Mouse (Mus musculus) MEL (cell line): ENCODE measurements around the gene Mepe. TPM values are rescaled to one million over a fixed set of nuclear protein-coding genes. Genes with fewer than 3 reads are reported as not detected.

Experiments used
- DNase-seq: peaks from one replicate; pipeline ENCODE4 v3.0.0; 2011; ENCODE audit warnings: low read depth, low spot score
- H3K27ac ChIP-seq: 2 replicates; pipeline ENCODE4 v1.5.1; 2012; ENCODE audit warnings: low read depth, mild to moderate bottlenecking, control low read depth, low read length, moderate library complexity; ENCODE audit not compliant: control insufficient read depth
- H3K27me3 ChIP-seq, 2 experiments: fragments of 150-350 bp in 1 of 2; sonication (generic) in 1 of 2; 2 replicates each; pipeline ENCODE4 v1.6.1; 2012; ENCODE audit warnings: low read length in 2 of 2, mild to moderate bottlenecking in 2 of 2, improper control_type of control experiment in 1 of 2, moderate library complexity in 1 of 2; ENCODE audit not compliant: insufficient read depth in 2 of 2, control insufficient read depth in 1 of 2
- H3K36me3 ChIP-seq, 2 experiments: 2 replicates each; pipeline ENCODE4 v1.6.1; 2012 to 2014; ENCODE audit warnings: low read length in 2 of 2, improper control_type of control experiment in 1 of 2, inconsistent platforms in 1 of 2, mild to moderate bottlenecking in 1 of 2; ENCODE audit not compliant: insufficient read depth in 2 of 2, control insufficient read depth in 1 of 2
- H3K4me1 ChIP-seq, 2 experiments: fragments of 150-350 bp in 1 of 2; sonication (generic) in 1 of 2; 2 replicates each; pipeline ENCODE4 v1.6.1; 2012; ENCODE audit warnings: low read length in 2 of 2, improper control_type of control experiment in 1 of 2, mild to moderate bottlenecking in 1 of 2; ENCODE audit not compliant: insufficient read depth in 2 of 2, control insufficient read depth in 1 of 2
- H3K4me3 ChIP-seq, 2 experiments: fragments of 150-350 bp in 1 of 2; sonication (generic) in 1 of 2; 2 replicates each; pipeline ENCODE4 v1.5.1; 2012; ENCODE audit warnings: low read depth in 2 of 2, low read length in 2 of 2, mild to moderate bottlenecking in 2 of 2, moderate library complexity in 2 of 2, control low read depth in 1 of 2, improper control_type of control experiment in 1 of 2; ENCODE audit not compliant: control insufficient read depth in 1 of 2, insufficient read depth in 1 of 2
- H3K79me2 ChIP-seq: 2 replicates; pipeline ENCODE4 v1.6.1; 2012; ENCODE audit warnings: mild to moderate bottlenecking, low read length, moderate library complexity; ENCODE audit not compliant: control insufficient read depth, poor library complexity, insufficient read depth
- H3K9ac ChIP-seq: 2 replicates; pipeline ENCODE4 v1.6.1; 2012; ENCODE audit warnings: low read depth, mild to moderate bottlenecking, control low read depth, low read length, moderate library complexity; ENCODE audit not compliant: control insufficient read depth, poor library complexity, severe bottlenecking
- H3K9me3 ChIP-seq: fragments of 150-350 bp; sonication (generic); replicated peaks from 2 replicates; pipeline ENCODE4 v1.6.1; 2012; ENCODE audit warnings: mild to moderate bottlenecking, low read length, improper control_type of control experiment, moderate library complexity; ENCODE audit not compliant: insufficient read depth
- BHLHE40 ChIP-seq: IDR thresholded peaks from 2 replicates; pipeline ENCODE4 v1.6.1; 2012; ENCODE audit warnings: low read depth, mild to moderate bottlenecking, inconsistent platforms, low read length, improper control_type of control experiment, borderline replicate concordance
- CHD2 ChIP-seq: IDR thresholded peaks from 2 replicates; pipeline ENCODE4 v1.6.1; 2011; ENCODE audit warnings: low read length, improper control_type of control experiment
- CTCF ChIP-seq, 3 experiments: IDR thresholded peaks in 2 of 3; conservative IDR thresholded peaks in 1 of 3; 2 replicates each; pipeline ENCODE4 v1.5.1; 2011 to 2012; ENCODE audit warnings: low read length in 3 of 3, low read depth in 2 of 3, mild to moderate bottlenecking in 2 of 3, improper control_type of control experiment in 1 of 3, inconsistent platforms in 1 of 3, mixed read lengths in 1 of 3, moderate library complexity in 1 of 3; ENCODE audit not compliant: control insufficient read depth in 1 of 3, insufficient read depth in 1 of 3, poor library complexity in 1 of 3, severe bottlenecking in 1 of 3
- E2F4 ChIP-seq: IDR thresholded peaks from 2 replicates; pipeline ENCODE4 v1.6.1; 2011; ENCODE audit warnings: low read depth, low read length, improper control_type of control experiment, borderline replicate concordance
- ELF1 ChIP-seq: IDR thresholded peaks from 2 replicates; pipeline ENCODE4 v1.6.1; 2014; ENCODE audit warnings: low read depth, mild to moderate bottlenecking, inconsistent platforms, low read length, improper control_type of control experiment, moderate library complexity
- EP300 ChIP-seq, 2 experiments: IDR thresholded peaks; 2 replicates each; pipeline ENCODE4 v1.6.1; 2011; ENCODE audit warnings: improper control_type of control experiment in 2 of 2, low read length in 2 of 2, low read depth in 1 of 2, mild to moderate bottlenecking in 1 of 2
- GABPA ChIP-seq: IDR thresholded peaks from 2 replicates; pipeline ENCODE4 v1.6.1; 2012; ENCODE audit warnings: low read depth, mild to moderate bottlenecking, inconsistent platforms, low read length, improper control_type of control experiment, moderate library complexity
- GATA1 ChIP-seq: IDR thresholded peaks from 2 replicates; pipeline ENCODE4 v1.6.1; 2011; ENCODE audit warnings: low read depth, low read length, improper control_type of control experiment
- JUND ChIP-seq: IDR thresholded peaks from 2 replicates; pipeline ENCODE4 v1.6.1; 2011; ENCODE audit warnings: low read depth, mild to moderate bottlenecking, improper control_type of control experiment, low read length
- MAFK ChIP-seq: IDR thresholded peaks from 2 replicates; pipeline ENCODE4 v1.6.1; 2011; ENCODE audit warnings: low read depth, mild to moderate bottlenecking, low read length, improper control_type of control experiment, borderline replicate concordance
- MAX ChIP-seq: IDR thresholded peaks from 2 replicates; pipeline ENCODE4 v1.6.1; 2011; ENCODE audit warnings: low read length, improper control_type of control experiment
- MAZ ChIP-seq: IDR thresholded peaks from 2 replicates; pipeline ENCODE4 v1.6.1; 2012; ENCODE audit warnings: low read depth, mild to moderate bottlenecking, inconsistent platforms, low read length, improper control_type of control experiment
- MEF2A ChIP-seq: IDR thresholded peaks from 2 replicates; pipeline ENCODE4 v1.6.1; 2014; ENCODE audit warnings: low read depth, mild to moderate bottlenecking, inconsistent platforms, low read length, improper control_type of control experiment; ENCODE audit not compliant: poor library complexity, insufficient replicate concordance, severe bottlenecking; ENCODE audit errors: extremely low read depth
- MXI1 ChIP-seq: IDR thresholded peaks from 2 replicates; pipeline ENCODE4 v1.6.1; 2011; ENCODE audit warnings: mild to moderate bottlenecking, low read depth, low read length, improper control_type of control experiment
- POLR2A ChIP-seq, 2 experiments: IDR thresholded peaks; 2 replicates each; pipeline ENCODE4 v1.6.1; 2011 to 2012; ENCODE audit warnings: low read length in 2 of 2, mild to moderate bottlenecking in 2 of 2, control low read depth in 1 of 2, improper control_type of control experiment in 1 of 2, low read depth in 1 of 2, moderate library complexity in 1 of 2; ENCODE audit not compliant: control insufficient read depth in 1 of 2, insufficient read depth in 1 of 2, poor library complexity in 1 of 2
- POLR2AphosphoS2 ChIP-seq: IDR thresholded peaks from 2 replicates; pipeline ENCODE4 v1.6.1; 2011; ENCODE audit warnings: low read length, improper control_type of control experiment
- POLR2AphosphoS5 ChIP-seq: IDR thresholded peaks from 2 replicates; pipeline ENCODE4 v1.6.1; 2012; ENCODE audit warnings: low read depth, borderline replicate concordance, mild to moderate bottlenecking, inconsistent platforms, low read length, moderate library complexity, mixed read lengths
- RAD21 ChIP-seq: IDR thresholded peaks from 2 replicates; pipeline ENCODE4 v1.6.1; 2011; ENCODE audit warnings: mild to moderate bottlenecking, low read depth, low read length, improper control_type of control experiment
- SIN3A ChIP-seq: IDR thresholded peaks from 2 replicates; pipeline ENCODE4 v1.6.1; 2012; ENCODE audit warnings: low read length, improper control_type of control experiment, inconsistent platforms
- SMC3 ChIP-seq: IDR thresholded peaks from 2 replicates; pipeline ENCODE4 v1.6.1; 2011; ENCODE audit warnings: low read depth, low read length, improper control_type of control experiment
- TBP ChIP-seq: IDR thresholded peaks from 2 replicates; pipeline ENCODE4 v1.8.0; 2011; ENCODE audit warnings: low read depth, low read length, improper control_type of control experiment
- TCF12 ChIP-seq: IDR thresholded peaks from 2 replicates; pipeline ENCODE4 v1.6.1; 2014; ENCODE audit warnings: low read depth, mild to moderate bottlenecking, inconsistent platforms, low read length, improper control_type of control experiment, moderate library complexity
- UBTF ChIP-seq: IDR thresholded peaks from 2 replicates; pipeline ENCODE4 v1.6.1; 2012; ENCODE audit warnings: low read depth, mild to moderate bottlenecking, inconsistent platforms, low read length, improper control_type of control experiment, moderate library complexity, borderline replicate concordance; ENCODE audit not compliant: insufficient read depth
- ZC3H11A ChIP-seq: IDR thresholded peaks from 2 replicates; pipeline ENCODE4 v1.6.1; 2012; ENCODE audit warnings: low read depth, mild to moderate bottlenecking, inconsistent platforms, low read length, improper control_type of control experiment
- ZMIZ1 ChIP-seq: IDR thresholded peaks from 2 replicates; pipeline ENCODE4 v1.6.1; 2012; ENCODE audit warnings: low read depth, mild to moderate bottlenecking, inconsistent platforms, low read length, improper control_type of control experiment, moderate library complexity
- ZNF384 ChIP-seq: IDR thresholded peaks from 2 replicates; pipeline ENCODE4 v1.6.1; 2012; ENCODE audit warnings: low read depth, mild to moderate bottlenecking, inconsistent platforms, low read length, improper control_type of control experiment
- polyA plus RNA-seq, 2 experiments: library from polyadenylated mRNA; stranded (reverse) in 1 of 2; unstranded in 1 of 2; fragments of >175 nt in 1 of 2; fragments of >200 nt in 1 of 2; gene quantifications; 2 replicates each; pipeline versions ENCODE4 v1.2.1 to v1.2.4; 2012; ENCODE audit warnings: low replicate concordance in 2 of 2, low read depth in 1 of 2; ENCODE audit not compliant: insufficient read length in 2 of 2, insufficient read depth in 1 of 2, missing spikeins in 1 of 2
- total RNA-seq: library from RNA; depleted of rRNA; stranded (reverse); fragments of 300-350 nt; gene quantifications from 2 replicates; pipeline ENCODE4 v1.2.3, GENCODE M21; 2012

Mepe gene
- total and polyA plus RNA-seq, 3 experiments, result not detected

DNA sequence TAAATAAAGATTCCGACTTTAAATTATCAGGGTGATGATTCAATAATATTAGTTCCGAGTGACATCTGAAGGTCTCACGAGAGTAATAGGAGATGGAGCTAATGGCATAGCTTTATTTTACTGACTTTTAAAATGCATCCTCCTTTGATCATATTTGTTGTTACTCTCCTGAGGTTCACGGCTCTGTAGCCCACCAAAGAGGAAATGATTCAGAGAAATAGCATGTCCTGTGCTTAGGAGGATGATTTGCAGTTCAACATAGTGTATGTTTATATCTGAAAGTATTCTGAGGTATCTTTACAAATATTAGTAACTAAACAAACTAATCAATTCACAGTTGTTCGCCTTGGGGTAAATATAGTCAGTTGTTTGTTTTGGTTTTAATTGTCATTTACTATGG is 32.4 kb downstream of the Mepe start:
- H3K27me3 ChIP-seq, result no peaks in the 10 kb centered on the region
- H3K27ac ChIP-seq, result no peak overlapping the region
- H3K9ac ChIP-seq, result no peak overlapping the region
- no peak for DNase-seq
- H3K79me2 ChIP-seq, result no peaks in the 10 kb centered on the region
- H3K4me3 ChIP-seq, result no peak overlapping the region
- H3K4me1 ChIP-seq, result no peaks in the 10 kb centered on the region
- no peaks in the 10 kb centered on the region for H3K36me3 ChIP-seq
- no peaks in the 10 kb centered on the region for H3K9me3 ChIP-seq
- TF ChIP-seq GATA1 (no peak), ZMIZ1 (no peak), JUND (no peak), POLR2AphosphoS5 (no peak), TCF12 (no peak), BHLHE40 (no peak), RAD21 (no peak), E2F4 (no peak), GABPA (no peak), ZNF384 (no peak), ZC3H11A (no peak), MEF2A (no peak), POLR2AphosphoS2 (no peak), CHD2 (no peak), TBP (no peak)

DNA sequence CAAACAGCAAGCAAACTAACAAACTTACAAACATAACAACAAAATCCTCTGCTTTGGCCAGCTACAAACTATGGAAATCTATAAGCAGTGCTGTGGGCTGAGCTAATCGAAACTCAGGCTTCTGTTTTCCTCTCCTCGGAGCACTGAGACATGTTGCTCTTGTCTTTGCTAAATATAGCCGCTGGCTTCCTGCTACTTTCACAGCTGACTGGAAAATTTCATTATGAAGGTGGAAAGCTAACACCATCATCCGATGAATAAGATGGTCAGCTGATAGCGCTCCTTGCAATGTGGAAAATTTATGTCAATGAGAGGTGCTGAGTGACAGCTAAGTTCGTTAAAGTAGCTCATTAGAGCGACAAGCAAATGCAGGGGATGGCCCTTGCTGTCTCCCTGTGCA is 33.5 kb downstream of the Mepe start:
- Histone ChIP-seq H3K36me3 (no peaks in the 10 kb centered on the region), H3K27ac (no peak overlapping the region), H3K9ac (no peak overlapping the region), H3K9me3 (no peaks in the 10 kb centered on the region), H3K27me3 (no peaks in the 10 kb centered on the region), H3K79me2 (no peaks in the 10 kb centered on the region), H3K4me1 (no peaks in the 10 kb centered on the region), H3K4me3 (no peak overlapping the region)
- TF ChIP-seq EP300 (IDR thresholded peaks at IDR 0.05; ENCODE audit: low read depth in 1 of 2, low read length in 2 of 2) (no peak), MAZ (no peak), BHLHE40 (no peak), MAX (no peak), ELF1 (no peak), RAD21 (no peak), MAFK (no peak), GATA1 (no peak), MXI1 (no peak), SIN3A (no peak), SMC3 (no peak), UBTF (no peak), POLR2A (IDR thresholded peaks at IDR 0.05; ENCODE audit: control insufficient read depth in 1 of 2, insufficient read depth in 1 of 2, low read depth in 1 of 2, low read length in 2 of 2, poor library complexity in 1 of 2) (no peak), CTCF (IDR thresholded peaks at IDR 0.05 in 2 of 3, conservative IDR thresholded peaks at IDR 0.05 in 1 of 3; ENCODE audit: control insufficient read depth in 1 of 3, insufficient read depth in 1 of 3, low read depth in 2 of 3, low read length in 3 of 3, poor library complexity in 1 of 3, severe bottlenecking in 1 of 3) (no peak), JUND (no peak), ZNF384 (no peak)
- DNase-seq, result no peak
